Mouse (Mus musculus): Measurements from ENCODE around the gene Limch1. TPM values are rescaled to one million over a fixed set of nuclear protein-coding genes. Genes with fewer than 3 reads are reported as not detected.

Gene Limch1
- total RNA-seq (2014; rRNA removed) (114 and 133 TPM in 2 replicates), polyA plus RNA-seq (2015; fragmentation: Nextera tagmentation; extraction: Ambion mirVana) (49.5 and 62.8 TPM in 2 replicates)

- peak within 1 kb of the TSS; percentile 94 for H3K4me2 ChIP-seq (ENCODE audit: low read depth)
- peak; percentile 81 for ATAC-seq
- H3K9me3 ChIP-seq (ENCODE audit: low read length): no peaks in the 10 kb centered on the region
- H3K36me3 ChIP-seq (ENCODE audit: insufficient read depth): no peaks in the 10 kb centered on the region
- peaks cover 15% of the 10 kb centered on the region for H3K4me1 ChIP-seq (ENCODE audit: insufficient read depth)
- H3K27me3 ChIP-seq (ENCODE audit: insufficient read depth, low read length): no peaks in the 10 kb centered on the region
- under 1% methylated on average over 49 of the region's 50 CpGs for WGBS
- H3K4me3 ChIP-seq (ENCODE audit: low read depth, low read length): peak within 1 kb of the TSS; percentile 73
- peak within 1 kb of the TSS; percentile 87 for H3K9ac ChIP-seq
- peak within 1 kb of the TSS; percentile 89 for H3K27ac ChIP-seq (ENCODE audit: low read depth, low read length)
- TF ChIP-seq CTCF (IDR thresholded peaks at IDR 0.05; ENCODE audit: low read depth): no peak
- DNase-seq: peak; percentile 61
Measured at GRCm38 (mm10) chr5:66745390-66745995, at the start of gene Limch1. Gene Limch1 (plus strand): TSS chr5:66745827.

- peak; percentile 90 for DNase-seq
- Histone ChIP-seq H3K27me3 (ENCODE audit: insufficient read depth, low read length) (no peaks in the 10 kb centered on the region), H3K4me3 (ENCODE audit: low read depth, low read length) (no peak overlapping the region), H3K27ac (ENCODE audit: low read depth, low read length) (no peak overlapping the region), H3K9me3 (ENCODE audit: low read length) (no peaks in the 10 kb centered on the region), H3K4me1 (ENCODE audit: insufficient read depth) (no peaks in the 10 kb centered on the region), H3K9ac (no peak overlapping the region), H3K4me2 (ENCODE audit: low read depth) (no peak overlapping the region), H3K36me3 (ENCODE audit: insufficient read depth) (no peaks in the 10 kb centered on the region)
- peak; percentile 49; the same call in 1 of the 2 replicates for ATAC-seq
- TF ChIP-seq CTCF (IDR thresholded peaks at IDR 0.05; ENCODE audit: low read depth): peak; percentile 92
Measured at GRCm38 (mm10) chr5:66697119-66697518, 48.5 kb upstream of the Limch1 start.

GRCm38 (mm10) chr5:66699911-66700310 is 45.7 kb upstream of the Limch1 start:
- Histone ChIP-seq H3K9me3 (ENCODE audit: low read length) (no peaks in the 10 kb centered on the region), H3K4me3 (ENCODE audit: low read depth, low read length) (no peak overlapping the region), H3K36me3 (ENCODE audit: insufficient read depth) (no peaks in the 10 kb centered on the region), H3K27ac (ENCODE audit: low read depth, low read length) (no peak overlapping the region), H3K4me1 (ENCODE audit: insufficient read depth) (no peaks in the 10 kb centered on the region), H3K9ac (no peak overlapping the region), H3K27me3 (ENCODE audit: insufficient read depth, low read length) (no peaks in the 10 kb centered on the region), H3K4me2 (ENCODE audit: low read depth) (no peak overlapping the region)
- DNase-seq (no peak), ATAC-seq (no peak)
- WGBS: 74% methylated on average over 6 of the region's 6 CpGs
- no peak for TF ChIP-seq CTCF (IDR thresholded peaks at IDR 0.05; ENCODE audit: low read depth)

GRCm38 (mm10) chr5:66701951-66702350 is 43.7 kb upstream of the Limch1 start:
- ATAC-seq (peak; percentile 51; the same call in 1 of the 2 replicates), DNase-seq (no peak)
- 85% methylated on average over 4 of the region's 4 CpGs for WGBS
- H3K27ac ChIP-seq (ENCODE audit: low read depth, low read length): no peak overlapping the region
- no peak overlapping the region for H3K4me3 ChIP-seq (ENCODE audit: low read depth, low read length)
- H3K9ac ChIP-seq: no peak overlapping the region
- no peaks in the 10 kb centered on the region for H3K36me3 ChIP-seq (ENCODE audit: insufficient read depth)
- TF ChIP-seq CTCF (IDR thresholded peaks at IDR 0.05; ENCODE audit: low read depth): no peak
- H3K9me3 ChIP-seq (ENCODE audit: low read length): no peaks in the 10 kb centered on the region
- no peaks in the 10 kb centered on the region for H3K4me1 ChIP-seq (ENCODE audit: insufficient read depth)
- H3K27me3 ChIP-seq (ENCODE audit: insufficient read depth, low read length): no peaks in the 10 kb centered on the region
- no peak overlapping the region for H3K4me2 ChIP-seq (ENCODE audit: low read depth)

- Histone ChIP-seq H3K36me3 (ENCODE audit: insufficient read depth) (no peaks in the 10 kb centered on the region), H3K4me1 (ENCODE audit: insufficient read depth) (no peaks in the 10 kb centered on the region), H3K4me3 (ENCODE audit: low read depth, low read length) (no peak overlapping the region), H3K4me2 (ENCODE audit: low read depth) (no peak overlapping the region), H3K9me3 (ENCODE audit: low read length) (no peaks in the 10 kb centered on the region), H3K27me3 (ENCODE audit: insufficient read depth, low read length) (no peaks in the 10 kb centered on the region), H3K9ac (0 out of 2 replicates have a peak overlapping the region, but pooled peaks have one; percentile 7), H3K27ac (ENCODE audit: low read depth, low read length) (no peak overlapping the region)
- ATAC-seq (no peak), DNase-seq (no peak)
- TF ChIP-seq CTCF (IDR thresholded peaks at IDR 0.05; ENCODE audit: low read depth): no peak
- 51% methylated on average over 10 of the region's 10 CpGs for WGBS
Measured at GRCm38 (mm10) chr5:66703317-66704004, 42.2 kb upstream of the Limch1 start.

GRCm38 (mm10) chr5:66707859-66708258 is 37.8 kb upstream of the Limch1 start:
- Histone ChIP-seq H3K36me3 (ENCODE audit: insufficient read depth) (no peaks in the 10 kb centered on the region), H3K9ac (no peak overlapping the region), H3K4me2 (ENCODE audit: low read depth) (no peak overlapping the region), H3K27me3 (ENCODE audit: insufficient read depth, low read length) (no peaks in the 10 kb centered on the region), H3K27ac (ENCODE audit: low read depth, low read length) (no peak overlapping the region), H3K4me3 (ENCODE audit: low read depth, low read length) (no peak overlapping the region), H3K4me1 (ENCODE audit: insufficient read depth) (no peaks in the 10 kb centered on the region), H3K9me3 (ENCODE audit: low read length) (no peaks in the 10 kb centered on the region)
- ATAC-seq: no peak
- 90% methylated on average over 5 of the region's 5 CpGs for WGBS
- TF ChIP-seq CTCF (IDR thresholded peaks at IDR 0.05; ENCODE audit: low read depth): no peak
- DNase-seq: no peak

GRCm38 (mm10) chr5:66710445-66711019 is 35.1 kb upstream of the Limch1 start:
- no peak overlapping the region for H3K4me2 ChIP-seq (ENCODE audit: low read depth)
- DNase-seq: peak; percentile 76
- H3K27ac ChIP-seq (ENCODE audit: low read depth, low read length): no peak overlapping the region
- peak; percentile 79 for TF ChIP-seq CTCF (IDR thresholded peaks at IDR 0.05; ENCODE audit: low read depth)
- H3K27me3 ChIP-seq (ENCODE audit: insufficient read depth, low read length): no peaks in the 10 kb centered on the region
- H3K4me3 ChIP-seq (ENCODE audit: low read depth, low read length): no peak overlapping the region
- WGBS: 9% methylated on average over 4 of the region's 4 CpGs
- H3K36me3 ChIP-seq (ENCODE audit: insufficient read depth): no peaks in the 10 kb centered on the region
- ATAC-seq: peak; percentile 80
- no peak overlapping the region for H3K9ac ChIP-seq
- no peaks in the 10 kb centered on the region for H3K9me3 ChIP-seq (ENCODE audit: low read length)
- no peaks in the 10 kb centered on the region for H3K4me1 ChIP-seq (ENCODE audit: insufficient read depth)
